Mouse (Mus musculus): ENCODE measurements around the gene Nfat5.

- TF ChIP-seq CTCF (IDR thresholded peaks at IDR 0.05; ENCODE audit: low read depth, low read length) (no peak), POLR2A (IDR thresholded peaks at IDR 0.05; ENCODE audit: insufficient read depth, low read length) (no peak), EP300 (IDR thresholded peaks at IDR 0.05; ENCODE audit: insufficient read depth, low read depth, low read length) (no peak)
Observed at GRCm38 (mm10) chr8:107253121-107253520, 40.1 kb upstream of the Nfat5 start.

Data from ES-Bruce4 (cell line).